Mouse (Mus musculus): ENCODE data around the gene Dgkg. TPM values are rescaled to one million over a fixed set of nuclear protein-coding genes. Genes with fewer than 3 reads are reported as not detected.

Gene Dgkg
- polyA plus RNA-seq, 1 experiment from 2014 or later: 0.47 TPM

DNA sequence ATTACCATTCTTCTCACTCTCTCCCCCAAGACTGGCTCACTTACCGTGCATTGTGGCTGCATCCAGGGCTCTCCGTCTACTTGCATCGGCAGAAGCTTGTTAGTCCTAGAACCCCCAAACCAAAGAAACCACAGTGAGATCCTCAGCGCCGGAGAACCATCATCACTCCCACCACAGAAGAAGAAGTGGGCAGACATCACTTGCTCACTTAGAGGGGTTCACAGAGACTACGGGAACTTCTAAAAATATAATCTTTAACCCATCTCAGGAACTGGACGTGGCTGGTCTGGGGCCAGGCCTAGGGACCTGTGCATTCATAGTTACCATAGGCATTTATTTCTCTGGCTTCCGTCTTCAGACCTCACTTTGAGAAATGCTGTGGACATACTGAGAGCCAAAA is 177.7 kb downstream of the Dgkg start:
- Histone ChIP-seq H3K27ac (ENCODE audit: low read depth, low read length) (no peak overlapping the region), H3K4me2 (ENCODE audit: low read depth, low read length, severe bottlenecking) (no peak overlapping the region), H3K36me3 (ENCODE audit: control insufficient read depth, insufficient read depth, low read length) (no peaks in the 10 kb centered on the region), H3K9ac (ENCODE audit: low read length) (no peak overlapping the region), H3K9me3 (ENCODE audit: control insufficient read depth, low read length) (no peaks in the 10 kb centered on the region), H3K4me1 (replicated peaks; ENCODE audit: control insufficient read depth, insufficient read depth, low read length) (no peaks in the 10 kb centered on the region), H3K4me3 (ENCODE audit: low read depth, low read length) (no peak overlapping the region), H3K27me3 (ENCODE audit: control insufficient read depth, insufficient read depth, low read length) (no peaks in the 10 kb centered on the region)
- WGBS: 91% methylated on average over 8 of the region's 8 CpGs
- ATAC-seq (replicated peaks; ENCODE audit: low FRiP score) (no peak), DNase-seq (ENCODE audit: low spot score) (no peak)

DNA sequence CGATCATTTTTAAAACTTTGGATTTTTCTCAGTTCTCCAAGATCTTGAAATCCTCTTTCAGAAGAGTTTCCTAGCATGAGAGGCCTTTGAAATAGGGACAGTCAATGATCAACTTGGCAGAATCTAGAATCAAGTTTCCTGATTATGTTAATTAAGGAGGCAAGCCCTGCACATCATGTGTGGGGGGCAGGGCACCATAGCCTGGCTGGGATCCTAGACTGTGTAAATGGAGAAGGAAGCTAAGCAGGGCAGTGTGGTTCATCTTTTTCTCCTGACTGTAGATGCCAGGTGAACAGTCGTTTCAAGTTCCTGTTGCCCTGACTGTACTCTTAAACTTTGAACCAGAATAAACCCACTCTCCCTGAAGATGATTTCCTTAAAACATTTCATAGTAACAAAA is 185.3 kb downstream of the Dgkg start:
- Histone ChIP-seq H3K4me2 (ENCODE audit: low read depth, low read length, severe bottlenecking) (no peak overlapping the region), H3K27me3 (ENCODE audit: control insufficient read depth, insufficient read depth, low read length) (no peaks in the 10 kb centered on the region), H3K9me3 (ENCODE audit: control insufficient read depth, low read length) (no peaks in the 10 kb centered on the region), H3K9ac (ENCODE audit: low read length) (no peak overlapping the region), H3K4me3 (ENCODE audit: low read depth, low read length) (no peak overlapping the region), H3K27ac (ENCODE audit: low read depth, low read length) (no peak overlapping the region), H3K36me3 (ENCODE audit: control insufficient read depth, insufficient read depth, low read length) (no peaks in the 10 kb centered on the region), H3K4me1 (replicated peaks; ENCODE audit: control insufficient read depth, insufficient read depth, low read length) (no peaks in the 10 kb centered on the region)
- ATAC-seq (replicated peaks; ENCODE audit: low FRiP score) (no peak), DNase-seq (ENCODE audit: low spot score) (no peak)
- WGBS: 93% methylated on average over 2 of the region's 2 CpGs

DNA sequence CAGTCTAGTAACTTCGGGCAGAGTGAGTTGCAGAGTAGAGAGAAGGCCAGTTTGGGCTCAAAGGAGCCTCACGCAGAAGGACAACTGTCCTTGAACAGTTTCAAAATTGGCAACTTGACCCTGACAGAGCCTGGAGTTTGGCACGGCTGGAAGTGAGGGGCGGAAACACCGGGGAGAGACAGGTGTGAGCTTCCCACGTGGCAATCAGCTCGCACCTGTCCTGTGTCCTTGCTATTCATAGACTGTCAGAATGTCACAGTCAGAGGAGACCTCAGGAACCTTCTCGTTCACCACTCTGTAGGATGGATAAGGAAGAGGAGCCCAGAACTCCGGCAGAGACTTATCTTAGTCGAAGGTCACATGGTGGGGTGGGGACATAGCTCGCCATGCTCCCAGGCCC is 187.6 kb downstream of the Dgkg start:
- Histone ChIP-seq H3K9me3 (ENCODE audit: control insufficient read depth, low read length) (no peaks in the 10 kb centered on the region), H3K4me2 (ENCODE audit: low read depth, low read length, severe bottlenecking) (no peak overlapping the region), H3K4me3 (ENCODE audit: low read depth, low read length) (no peak overlapping the region), H3K4me1 (replicated peaks; ENCODE audit: control insufficient read depth, insufficient read depth, low read length) (no peaks in the 10 kb centered on the region), H3K9ac (ENCODE audit: low read length) (no peak overlapping the region), H3K27me3 (ENCODE audit: control insufficient read depth, insufficient read depth, low read length) (no peaks in the 10 kb centered on the region), H3K27ac (ENCODE audit: low read depth, low read length) (no peak overlapping the region), H3K36me3 (ENCODE audit: control insufficient read depth, insufficient read depth, low read length) (no peaks in the 10 kb centered on the region)
- WGBS: 88% methylated on average over 11 of the region's 11 CpGs
- ATAC-seq (replicated peaks; ENCODE audit: low FRiP score) (no peak), DNase-seq (ENCODE audit: low spot score) (no peak)

DNA sequence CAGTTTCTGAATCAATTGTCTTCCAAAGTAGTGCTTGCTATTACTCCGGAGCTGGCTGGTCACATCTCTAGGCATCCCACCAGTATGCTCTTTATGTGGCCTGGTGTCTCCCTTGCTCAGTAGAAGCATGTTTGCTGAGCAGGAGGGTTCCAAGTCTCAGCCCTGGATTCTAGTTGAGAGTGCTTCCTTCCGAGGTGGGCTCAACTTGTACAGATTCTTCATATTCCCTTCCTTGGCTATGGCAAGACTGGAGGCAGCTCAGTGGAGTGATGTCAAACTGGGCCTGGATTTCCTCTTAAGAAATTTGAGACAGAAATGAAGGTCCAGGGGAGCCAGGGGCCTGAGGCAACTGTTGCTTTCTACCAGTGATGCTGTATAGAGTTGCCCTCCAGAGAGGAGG is 189.9 kb downstream of the Dgkg start:
- DNase-seq (ENCODE audit: low spot score): no peak
- Histone ChIP-seq H3K4me3 (ENCODE audit: low read depth, low read length) (no peak overlapping the region), H3K27me3 (ENCODE audit: control insufficient read depth, insufficient read depth, low read length) (no peaks in the 10 kb centered on the region), H3K4me1 (replicated peaks; ENCODE audit: control insufficient read depth, insufficient read depth, low read length) (no peaks in the 10 kb centered on the region), H3K9me3 (ENCODE audit: control insufficient read depth, low read length) (no peaks in the 10 kb centered on the region), H3K27ac (ENCODE audit: low read depth, low read length) (no peak overlapping the region), H3K9ac (ENCODE audit: low read length) (no peak overlapping the region), H3K36me3 (ENCODE audit: control insufficient read depth, insufficient read depth, low read length) (no peaks in the 10 kb centered on the region), H3K4me2 (ENCODE audit: low read depth, low read length, severe bottlenecking) (no peak overlapping the region)
- ATAC-seq (replicated peaks; ENCODE audit: low FRiP score): no peak
- WGBS: 92% methylated on average over 2 of the region's 2 CpGs

DNA sequence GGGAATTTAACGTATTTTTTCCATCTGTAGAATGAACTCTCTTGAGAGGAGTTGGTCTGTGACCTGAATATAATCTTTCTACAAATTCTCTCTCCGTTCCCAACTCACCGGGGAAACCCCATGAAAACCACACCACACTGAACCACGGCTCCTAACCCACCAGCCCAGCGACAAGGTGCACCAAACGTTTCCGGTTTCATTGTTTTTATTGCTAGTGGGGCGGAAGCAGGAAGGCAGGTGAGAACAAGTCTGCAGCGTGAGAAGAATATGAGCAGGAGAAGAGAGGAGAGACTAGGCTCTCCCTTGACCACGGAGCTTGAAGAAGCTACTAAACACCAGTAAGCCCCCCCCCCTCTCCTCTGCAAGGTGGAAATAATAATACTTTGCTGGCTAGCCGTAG is 190.6 kb downstream of the Dgkg start:
- Histone ChIP-seq H3K9me3 (ENCODE audit: control insufficient read depth, low read length) (no peaks in the 10 kb centered on the region), H3K27me3 (ENCODE audit: control insufficient read depth, insufficient read depth, low read length) (no peaks in the 10 kb centered on the region), H3K36me3 (ENCODE audit: control insufficient read depth, insufficient read depth, low read length) (no peaks in the 10 kb centered on the region), H3K4me3 (ENCODE audit: low read depth, low read length) (no peak overlapping the region), H3K9ac (ENCODE audit: low read length) (no peak overlapping the region), H3K4me2 (ENCODE audit: low read depth, low read length, severe bottlenecking) (no peak overlapping the region), H3K4me1 (replicated peaks; ENCODE audit: control insufficient read depth, insufficient read depth, low read length) (no peaks in the 10 kb centered on the region), H3K27ac (ENCODE audit: low read depth, low read length) (no peak overlapping the region)
- WGBS: 92% methylated on average over 11 of the region's 11 CpGs
- DNase-seq (ENCODE audit: low spot score): no peak
- ATAC-seq (replicated peaks; ENCODE audit: low FRiP score): no peak

DNA sequence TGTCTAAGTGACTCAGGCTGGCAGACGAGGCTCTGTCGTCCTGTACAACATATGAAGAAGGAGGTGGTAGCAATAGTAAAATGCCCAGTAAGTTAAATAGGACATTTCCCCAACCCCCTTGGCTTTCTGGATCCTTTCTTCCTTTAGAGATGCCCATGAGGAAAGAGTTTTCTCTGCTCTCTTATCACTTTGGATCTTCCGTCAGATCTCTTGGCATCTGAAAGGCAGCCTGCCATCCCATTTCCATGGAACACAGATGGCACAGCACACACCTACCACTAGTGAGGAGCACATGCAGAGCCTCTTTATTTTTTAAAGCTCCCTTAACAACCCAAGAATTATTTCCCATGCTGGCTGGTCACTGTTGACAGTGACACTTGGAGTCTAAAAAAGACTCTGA is 194.8 kb downstream of the Dgkg start:
- no peaks in the 10 kb centered on the region for H3K36me3 ChIP-seq (ENCODE audit: control insufficient read depth, insufficient read depth, low read length)
- no peak overlapping the region for H3K4me2 ChIP-seq (ENCODE audit: low read depth, low read length, severe bottlenecking)
- no peaks in the 10 kb centered on the region for H3K4me1 ChIP-seq (replicated peaks; ENCODE audit: control insufficient read depth, insufficient read depth, low read length)
- WGBS: 94% methylated on average over 3 of the region's 3 CpGs
- no peaks in the 10 kb centered on the region for H3K9me3 ChIP-seq (ENCODE audit: control insufficient read depth, low read length)
- no peak overlapping the region for H3K4me3 ChIP-seq (ENCODE audit: low read depth, low read length)
- no peak overlapping the region for H3K9ac ChIP-seq (ENCODE audit: low read length)
- no peak overlapping the region for H3K27ac ChIP-seq (ENCODE audit: low read depth, low read length)
- H3K27me3 ChIP-seq (ENCODE audit: control insufficient read depth, insufficient read depth, low read length): no peaks in the 10 kb centered on the region
- DNase-seq (ENCODE audit: low spot score): no peak
- ATAC-seq (replicated peaks; ENCODE audit: low FRiP score): no peak

DNA sequence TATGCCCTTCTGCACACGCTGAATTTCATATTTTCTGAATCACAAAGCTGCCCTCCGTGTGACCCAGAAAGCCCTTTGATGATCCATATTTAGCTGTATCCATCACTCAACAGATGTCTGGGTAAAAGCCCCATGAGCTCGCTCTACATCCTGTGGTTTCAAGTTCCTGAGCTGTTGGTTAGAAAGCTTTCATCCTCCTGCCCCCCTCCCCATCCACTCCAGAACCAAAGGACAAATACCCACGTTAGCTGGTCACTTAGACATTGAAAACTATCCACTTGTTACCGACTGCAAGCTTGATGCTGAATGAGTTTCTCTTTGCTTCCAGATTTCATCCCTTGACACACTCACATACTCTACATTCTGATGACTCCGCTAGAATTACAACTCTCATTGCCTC is 195.3 kb downstream of the Dgkg start:
- H3K4me1 ChIP-seq (replicated peaks; ENCODE audit: control insufficient read depth, insufficient read depth, low read length): no peaks in the 10 kb centered on the region
- ATAC-seq (replicated peaks; ENCODE audit: low FRiP score): no peak
- WGBS: 76% methylated on average over 6 of the region's 6 CpGs

DNA sequence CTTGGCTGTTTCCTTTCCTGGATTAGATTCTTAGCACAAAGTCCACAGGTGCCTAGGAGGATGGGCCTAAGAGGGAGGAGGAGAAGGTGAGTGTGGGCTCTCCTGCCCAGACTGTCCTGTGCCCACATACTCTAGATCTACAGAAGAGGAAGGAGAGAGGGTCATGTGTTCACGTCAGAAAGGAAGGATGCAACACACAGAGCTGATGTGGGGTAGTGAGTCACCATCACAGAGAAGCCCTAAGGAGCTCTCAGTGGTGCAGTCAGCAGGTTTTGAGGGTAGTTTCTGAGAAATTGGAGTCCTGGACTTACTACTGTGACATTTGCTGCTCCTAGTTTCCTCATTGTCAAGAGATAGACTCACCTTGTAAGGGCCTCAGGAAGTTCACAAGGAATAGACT is 196.1 kb downstream of the Dgkg start:
- Histone ChIP-seq H3K4me3 (ENCODE audit: low read depth, low read length) (no peak overlapping the region), H3K9ac (ENCODE audit: low read length) (no peak overlapping the region), H3K4me1 (replicated peaks; ENCODE audit: control insufficient read depth, insufficient read depth, low read length) (no peaks in the 10 kb centered on the region), H3K9me3 (ENCODE audit: control insufficient read depth, low read length) (no peaks in the 10 kb centered on the region), H3K27ac (ENCODE audit: low read depth, low read length) (no peak overlapping the region), H3K36me3 (ENCODE audit: control insufficient read depth, insufficient read depth, low read length) (no peaks in the 10 kb centered on the region), H3K27me3 (ENCODE audit: control insufficient read depth, insufficient read depth, low read length) (no peaks in the 10 kb centered on the region), H3K4me2 (ENCODE audit: low read depth, low read length, severe bottlenecking) (no peak overlapping the region)
- WGBS: 100% methylated on average over 1 of the region's 1 CpGs
- ATAC-seq (replicated peaks; ENCODE audit: low FRiP score) (no peak), DNase-seq (ENCODE audit: low spot score) (no peak)

More for the DNA sequence above, 195.3 kb downstream of the Dgkg start:
- no peak for DNase-seq (ENCODE audit: low spot score)
- Histone ChIP-seq H3K4me3 (ENCODE audit: low read depth, low read length) (no peak overlapping the region), H3K27me3 (ENCODE audit: control insufficient read depth, insufficient read depth, low read length) (no peaks in the 10 kb centered on the region), H3K9me3 (ENCODE audit: control insufficient read depth, low read length) (no peaks in the 10 kb centered on the region), H3K27ac (ENCODE audit: low read depth, low read length) (no peak overlapping the region), H3K4me2 (ENCODE audit: low read depth, low read length, severe bottlenecking) (no peak overlapping the region), H3K36me3 (ENCODE audit: control insufficient read depth, insufficient read depth, low read length) (no peaks in the 10 kb centered on the region), H3K9ac (ENCODE audit: low read length) (no peak overlapping the region)

DNA sequence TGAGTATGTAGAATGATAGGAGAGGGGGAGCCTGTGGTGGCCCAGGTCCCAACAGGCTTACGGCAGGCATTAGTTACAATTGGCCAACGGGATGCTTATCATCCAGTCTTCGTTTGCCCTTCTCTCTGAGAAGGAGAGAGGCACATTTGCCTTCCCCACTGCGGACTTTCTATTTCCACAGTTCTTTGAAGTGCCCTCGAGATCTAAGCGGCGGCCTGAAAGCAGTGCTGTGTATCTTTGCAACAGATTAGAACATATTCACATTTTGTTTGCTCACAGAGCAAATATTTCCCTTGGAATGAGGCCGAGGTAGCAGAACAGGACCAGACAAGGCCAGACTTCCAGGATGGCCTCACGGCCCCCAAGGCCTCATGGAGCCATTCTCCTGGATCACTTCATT is 204.9 kb downstream of the Dgkg start:
- H3K4me1 ChIP-seq (replicated peaks; ENCODE audit: control insufficient read depth, insufficient read depth, low read length): no peaks in the 10 kb centered on the region
- 86% methylated on average over 9 of the region's 9 CpGs for WGBS
- no peaks in the 10 kb centered on the region for H3K27me3 ChIP-seq (ENCODE audit: control insufficient read depth, insufficient read depth, low read length)
- ATAC-seq (replicated peaks; ENCODE audit: low FRiP score): no peak
- H3K4me3 ChIP-seq (ENCODE audit: low read depth, low read length): no peak overlapping the region
- H3K9me3 ChIP-seq (ENCODE audit: control insufficient read depth, low read length): no peaks in the 10 kb centered on the region
- no peak overlapping the region for H3K9ac ChIP-seq (ENCODE audit: low read length)
- no peak for DNase-seq (ENCODE audit: low spot score)
- H3K27ac ChIP-seq (ENCODE audit: low read depth, low read length): no peak overlapping the region
- H3K4me2 ChIP-seq (ENCODE audit: low read depth, low read length, severe bottlenecking): no peak overlapping the region
- no peaks in the 10 kb centered on the region for H3K36me3 ChIP-seq (ENCODE audit: control insufficient read depth, insufficient read depth, low read length)
